Mouse (Mus musculus): Measurements from ENCODE around the gene Zer1. TPM values are rescaled to one million over a fixed set of nuclear protein-coding genes. Genes with fewer than 3 reads are reported as not detected.
"Not testable (repeated sequence)": the region's sequence is repeated elsewhere in the genome, so short reads cannot be mapped to it uniquely, and the experiment has no call there.

Gene Zer1
- polyA plus RNA-seq, 1 experiment from 2014 or later = 2.6 TPM

DNA sequence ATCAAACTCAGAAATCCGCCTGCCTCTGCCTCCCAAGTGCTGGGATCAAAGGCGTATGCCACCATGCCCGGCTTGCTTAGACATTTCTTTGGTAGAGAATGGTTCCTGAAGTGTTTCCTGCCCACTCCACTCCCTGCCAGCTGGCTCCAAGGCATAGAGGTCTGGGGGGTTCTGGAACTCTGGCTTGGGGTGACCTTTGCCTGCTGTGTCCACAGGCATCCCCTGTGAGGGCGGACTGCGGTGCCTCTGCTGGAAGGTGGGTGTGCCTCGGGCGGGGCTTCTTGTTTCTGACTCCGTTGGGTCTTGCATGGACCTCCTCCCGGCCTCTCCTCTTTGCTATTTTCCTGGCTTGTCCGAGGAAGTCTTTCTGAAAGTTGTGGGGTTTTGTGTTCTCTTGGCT lies 12.1 kb upstream of the Zer1 start:
- Histone ChIP-seq H3K36me3 (ENCODE audit: control insufficient read depth, insufficient read depth) (peaks cover 32% of the 10 kb centered on the region), H3K27me3 (replicated peaks; ENCODE audit: control insufficient read depth, insufficient read depth, low read length) (no peaks in the 10 kb centered on the region), H3K9ac (ENCODE audit: low read depth, low read length) (no peak overlapping the region; the same call in 1 of the 2 replicates), H3K9me3 (ENCODE audit: control insufficient read depth) (no peaks in the 10 kb centered on the region), H3K27ac (ENCODE audit: low read depth, low read length) (no peak overlapping the region), H3K4me2 (replicated peaks; ENCODE audit: low read depth) (no peak overlapping the region), H3K4me1 (replicated peaks; ENCODE audit: control insufficient read depth, insufficient read depth, low read length) (no peaks in the 10 kb centered on the region), H3K4me3 (ENCODE audit: low read depth, low read length) (no peak overlapping the region)
- WGBS = 61% methylated on average over 10 of the region's 10 CpGs
- no peak for ATAC-seq
- TF ChIP-seq CTCF (IDR thresholded peaks at IDR 0.05; ENCODE audit: low read depth) = no peak

DNA sequence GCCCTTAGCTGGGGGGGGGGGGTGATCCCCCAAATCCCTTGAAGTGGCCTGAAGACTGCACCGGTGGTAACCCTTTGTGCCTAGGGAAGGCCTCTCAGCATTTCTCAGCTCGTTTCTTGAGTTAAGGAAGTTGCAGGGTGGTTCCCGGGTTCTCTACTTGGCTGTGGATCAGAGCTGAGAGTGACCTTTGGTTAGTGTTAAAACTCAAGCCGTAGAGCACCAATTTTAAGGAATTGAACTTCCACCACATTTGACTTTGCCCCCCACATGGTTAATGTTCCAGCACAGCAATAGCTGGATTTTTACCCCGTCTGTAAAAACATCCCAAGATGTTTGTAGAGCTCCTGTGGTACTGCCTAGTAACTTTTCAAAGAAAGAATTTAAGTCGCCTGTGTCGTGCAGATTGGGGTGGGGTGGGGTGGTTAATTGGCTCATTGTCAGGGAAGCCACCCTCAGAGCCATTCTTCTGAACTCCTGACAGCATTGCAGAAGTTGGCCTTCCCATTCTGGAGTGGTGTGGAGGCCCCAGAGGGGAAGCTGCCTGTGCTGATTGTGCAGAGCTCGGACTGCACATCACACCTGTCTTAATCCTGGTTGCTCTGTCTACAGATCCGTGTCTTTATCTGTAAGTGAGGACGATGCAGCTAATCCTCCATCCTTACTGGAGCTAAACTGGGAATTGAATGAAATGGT lies 10.7 kb upstream of the Zer1 start:
- Histone ChIP-seq H3K9me3 (ENCODE audit: control insufficient read depth) (no peaks in the 10 kb centered on the region), H3K4me3 (ENCODE audit: low read depth, low read length) (peak overlapping the region; percentile 87), H3K4me1 (replicated peaks; ENCODE audit: control insufficient read depth, insufficient read depth, low read length) (no peaks in the 10 kb centered on the region), H3K9ac (ENCODE audit: low read depth, low read length) (peak overlapping the region; percentile 74; the same call in 1 of the 2 replicates), H3K27ac (ENCODE audit: low read depth, low read length) (peak overlapping the region; percentile 93), H3K36me3 (ENCODE audit: control insufficient read depth, insufficient read depth) (peaks cover 18% of the 10 kb centered on the region; the same call in 1 of the 2 replicates), H3K27me3 (replicated peaks; ENCODE audit: control insufficient read depth, insufficient read depth, low read length) (no peaks in the 10 kb centered on the region), H3K4me2 (replicated peaks; ENCODE audit: low read depth) (peak overlapping the region; percentile 83)
- TF ChIP-seq CTCF (IDR thresholded peaks at IDR 0.05; ENCODE audit: low read depth) = no peak
- WGBS = 31% methylated on average over 10 of the region's 10 CpGs
- no peak for ATAC-seq

- Histone ChIP-seq H3K9ac (ENCODE audit: low read depth, low read length) (peak overlapping the region; percentile 74), H3K27me3 (replicated peaks; ENCODE audit: control insufficient read depth, insufficient read depth, low read length) (no peaks in the 10 kb centered on the region), H3K9me3 (ENCODE audit: control insufficient read depth) (no peaks in the 10 kb centered on the region), H3K4me2 (replicated peaks; ENCODE audit: low read depth) (peak overlapping the region; percentile 83), H3K36me3 (ENCODE audit: control insufficient read depth, insufficient read depth) (peaks cover 16% of the 10 kb centered on the region; the same call in 1 of the 2 replicates), H3K27ac (ENCODE audit: low read depth, low read length) (peak overlapping the region; percentile 93), H3K4me1 (replicated peaks; ENCODE audit: control insufficient read depth, insufficient read depth, low read length) (no peaks in the 10 kb centered on the region), H3K4me3 (ENCODE audit: low read depth, low read length) (peak overlapping the region; percentile 87)
- no peak for TF ChIP-seq CTCF (IDR thresholded peaks at IDR 0.05; ENCODE audit: low read depth)
- 8% methylated on average over 6 of the region's 6 CpGs for WGBS
- ATAC-seq = no peak
These were observed 10.0 kb upstream of the Zer1 start for GRCm38 (mm10) chr2:30134378-30134711.

GRCm38 (mm10) chr2:30133613-30134377 lies 9.4 kb upstream of the Zer1 start, which contains the start of gene Tbc1d13:
Tbc1d13 (plus strand) TSS chr2:30133746.
- TF ChIP-seq CTCF (IDR thresholded peaks at IDR 0.05; ENCODE audit: low read depth) = no peak
- Histone ChIP-seq H3K36me3 (ENCODE audit: control insufficient read depth, insufficient read depth) (peaks cover 16% of the 10 kb centered on the region; the same call in 1 of the 2 replicates), H3K9ac (ENCODE audit: low read depth, low read length) (peak within 1 kb of the TSS; percentile 74), H3K4me3 (ENCODE audit: low read depth, low read length) (peak within 1 kb of the TSS; percentile 87), H3K9me3 (ENCODE audit: control insufficient read depth) (no peaks in the 10 kb centered on the region), H3K27ac (ENCODE audit: low read depth, low read length) (peak within 1 kb of the TSS; percentile 93), H3K4me2 (replicated peaks; ENCODE audit: low read depth) (peak within 1 kb of the TSS; percentile 83), H3K27me3 (replicated peaks; ENCODE audit: control insufficient read depth, insufficient read depth, low read length) (no peaks in the 10 kb centered on the region), H3K4me1 (replicated peaks; ENCODE audit: control insufficient read depth, insufficient read depth, low read length) (no peaks in the 10 kb centered on the region)
- WGBS = under 1% methylated on average over 46 of the region's 46 CpGs
- ATAC-seq = peak; percentile 92

DNA sequence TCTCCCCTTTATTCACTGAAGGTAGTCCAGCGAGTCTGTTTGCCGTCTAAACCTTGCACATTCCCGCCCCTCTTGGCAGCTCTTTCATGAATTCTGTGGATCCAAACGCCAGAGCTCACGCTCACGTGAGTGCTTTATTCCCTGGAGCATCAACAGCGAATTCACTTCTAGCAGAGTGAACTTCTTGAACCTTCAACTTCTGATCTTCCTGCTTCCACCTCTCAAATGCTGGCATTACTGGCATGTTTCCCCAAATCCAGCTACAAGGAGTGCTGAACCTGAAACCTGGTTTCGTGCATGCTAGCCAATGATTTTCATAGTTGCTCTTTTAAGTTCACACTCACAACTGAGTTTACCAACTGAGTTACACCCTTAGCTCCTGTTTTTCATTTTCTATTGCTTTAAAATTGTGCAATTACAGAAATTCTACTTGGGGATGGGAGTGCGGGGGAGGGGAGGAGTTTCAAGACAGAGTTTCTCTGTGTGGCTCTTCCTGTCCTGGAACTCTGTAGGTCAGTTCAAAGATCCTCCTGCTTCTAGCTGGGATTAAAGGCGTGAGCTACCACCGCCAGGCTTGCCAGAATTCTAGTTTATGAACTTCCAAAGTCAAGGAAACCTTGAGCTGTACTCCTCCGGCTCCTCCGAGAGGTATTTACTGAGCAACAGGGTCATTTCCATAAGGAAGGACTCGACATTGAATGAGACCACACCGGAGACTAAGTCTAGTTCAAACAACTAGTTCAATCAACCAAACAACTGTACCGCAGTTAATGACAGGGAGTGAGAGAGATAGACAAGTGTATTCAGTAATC lies 8.6 kb upstream of the Zer1 start:
- peak overlapping the region; percentile 53 for H3K9ac ChIP-seq (ENCODE audit: low read depth, low read length)
- H3K9me3 ChIP-seq (ENCODE audit: control insufficient read depth) = no peaks in the 10 kb centered on the region
- peak overlapping the region; percentile 83 for H3K4me2 ChIP-seq (replicated peaks; ENCODE audit: low read depth)
- peak overlapping the region; percentile 87 for H3K4me3 ChIP-seq (ENCODE audit: low read depth, low read length)
- ATAC-seq = peak; percentile 74
- no peak for TF ChIP-seq CTCF (IDR thresholded peaks at IDR 0.05; ENCODE audit: low read depth)
- 5% methylated on average over 16 of the region's 16 CpGs for WGBS
- H3K27ac ChIP-seq (ENCODE audit: low read depth, low read length) = peak overlapping the region; percentile 93
- peaks cover 15% of the 10 kb centered on the region; the same call in 1 of the 2 replicates for H3K36me3 ChIP-seq (ENCODE audit: control insufficient read depth, insufficient read depth)
- no peaks in the 10 kb centered on the region for H3K27me3 ChIP-seq (replicated peaks; ENCODE audit: control insufficient read depth, insufficient read depth, low read length)
- no peaks in the 10 kb centered on the region for H3K4me1 ChIP-seq (replicated peaks; ENCODE audit: control insufficient read depth, insufficient read depth, low read length)

DNA sequence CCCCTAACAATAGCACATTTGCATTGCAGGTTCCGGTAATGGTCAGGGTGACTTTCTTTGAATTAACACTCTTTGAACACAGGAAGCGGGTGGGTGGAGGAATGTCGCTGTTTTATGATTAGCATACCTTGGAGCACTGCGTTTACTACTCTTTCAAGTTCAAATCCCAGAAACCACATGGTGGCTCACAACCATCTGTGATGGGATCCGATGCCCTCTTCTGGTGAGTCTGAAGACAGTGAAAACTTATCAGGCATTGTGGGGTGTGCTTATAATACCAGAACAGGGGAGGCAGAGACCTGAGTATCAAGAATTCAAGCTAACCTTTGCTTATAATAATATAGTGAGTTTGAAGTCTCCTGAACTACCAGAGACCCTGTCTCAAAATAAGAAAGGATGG lies 6.9 kb upstream of the Zer1 start:
- H3K4me2 ChIP-seq (replicated peaks; ENCODE audit: low read depth); H3K36me3 ChIP-seq (ENCODE audit: control insufficient read depth, insufficient read depth); H3K4me1 ChIP-seq (replicated peaks; ENCODE audit: control insufficient read depth, insufficient read depth, low read length); H3K27ac ChIP-seq (ENCODE audit: low read depth, low read length); H3K4me3 ChIP-seq (ENCODE audit: low read depth, low read length); H3K9me3 ChIP-seq (ENCODE audit: control insufficient read depth); H3K9ac ChIP-seq (ENCODE audit: low read depth, low read length); ATAC-seq; H3K27me3 ChIP-seq (replicated peaks; ENCODE audit: control insufficient read depth, insufficient read depth, low read length): not testable (repeated sequence)
- peak; percentile 51 for TF ChIP-seq CTCF (IDR thresholded peaks at IDR 0.05; ENCODE audit: low read depth)
- WGBS = 46% methylated on average over 5 of the region's 5 CpGs

Data from intestine, postnatal 0 days (tissue).